Mouse (Mus musculus): ENCODE measurements at regions not wholly inside any gene's neighbourhood (a gene's known extent, or its start where the extent isn't known, plus 50 kb on each side); places are given as distances from the start of the nearest gene placed in this dataset.

- no peak for DNase-seq (ENCODE audit: low read depth, low spot score)
These were observed 362.0 kb upstream of the Chd6 start for GRCm38 (mm10) chr2:161470844-161471243.

GRCm38 (mm10) chr2:161470025-161470424, 361.1 kb upstream of the Chd6 start:
- peak; percentile 1 for DNase-seq (ENCODE audit: low read depth, low spot score)

GRCm38 (mm10) chr2:161467035-161467434, 358.2 kb upstream of the Chd6 start:
- DNase-seq (ENCODE audit: low read depth, low spot score) = no peak

GRCm38 (mm10) chr2:161460600-161460999, 351.7 kb upstream of the Chd6 start:
- DNase-seq (ENCODE audit: low read depth, low spot score) = no peak

- DNase-seq (ENCODE audit: low read depth, low spot score) = no peak
These were observed 345.6 kb upstream of the Chd6 start for GRCm38 (mm10) chr2:161454466-161454865.

- no peak for DNase-seq (ENCODE audit: low read depth, low spot score)
These were observed 324.9 kb upstream of the Chd6 start for GRCm38 (mm10) chr2:161433816-161434215.

GRCm38 (mm10) chr2:161429294-161429693, 320.4 kb upstream of the Chd6 start:
- DNase-seq (ENCODE audit: low read depth, low spot score) = no peak

- no peak for DNase-seq (ENCODE audit: low read depth, low spot score)
These were observed 316.7 kb upstream of the Chd6 start for GRCm38 (mm10) chr2:161425587-161425986.

GRCm38 (mm10) chr2:161418062-161418461, 309.2 kb upstream of the Chd6 start:
- no peak for DNase-seq (ENCODE audit: low read depth, low spot score)

- DNase-seq (ENCODE audit: low read depth, low spot score) = no peak
These were observed 307.5 kb upstream of the Chd6 start for GRCm38 (mm10) chr2:161416218-161416927.

GRCm38 (mm10) chr2:161408306-161408705, 299.4 kb upstream of the Chd6 start:
- DNase-seq (ENCODE audit: low read depth, low spot score) = no peak

GRCm38 (mm10) chr2:161405847-161406384, 297.0 kb upstream of the Chd6 start:
- no peak for DNase-seq (ENCODE audit: low read depth, low spot score)

GRCm38 (mm10) chr2:161398061-161398460, 289.2 kb upstream of the Chd6 start:
- DNase-seq (ENCODE audit: low read depth, low spot score) = no peak

- no peak for DNase-seq (ENCODE audit: low read depth, low spot score)
These were observed 282.2 kb upstream of the Chd6 start for GRCm38 (mm10) chr2:161390954-161391690.

GRCm38 (mm10) chr2:161389318-161389835, 280.5 kb upstream of the Chd6 start:
- no peak for DNase-seq (ENCODE audit: low read depth, low spot score)

- DNase-seq (ENCODE audit: low read depth, low spot score) = no peak
These were observed 278.2 kb upstream of the Chd6 start for GRCm38 (mm10) chr2:161387054-161387453.

GRCm38 (mm10) chr2:161382411-161382810, 273.5 kb upstream of the Chd6 start:
- DNase-seq (ENCODE audit: low read depth, low spot score) = no peak

- DNase-seq (ENCODE audit: low read depth, low spot score) = no peak
These were observed 269.4 kb upstream of the Chd6 start for GRCm38 (mm10) chr2:161378313-161378712.

- DNase-seq (ENCODE audit: low read depth, low spot score) = no peak
These were observed 253.4 kb upstream of the Chd6 start for GRCm38 (mm10) chr2:161362325-161362724.

GRCm38 (mm10) chr2:161349110-161349509, 240.2 kb upstream of the Chd6 start:
- no peak for DNase-seq (ENCODE audit: low read depth, low spot score)

GRCm38 (mm10) chr2:161344018-161344417, 235.1 kb upstream of the Chd6 start:
- no peak for DNase-seq (ENCODE audit: low read depth, low spot score)

GRCm38 (mm10) chr2:161342648-161343047, 233.8 kb upstream of the Chd6 start:
- no peak for DNase-seq (ENCODE audit: low read depth, low spot score)
